Mouse (Mus musculus) natural killer cell, adult 2 months (primary cell): ENCODE data around the gene Hpn.

Experiments
- DNase-seq, 2 experiments: peaks; one replicate each; pipeline ENCODE4 v3.0.0; 2022; ENCODE audit warnings: low spot score in 2 of 2

Hpn gene

GRCm38 (mm10) chr7:31054661-31055320 is 60.3 kb downstream of the Hpn start:
- no peak for DNase-seq

DNA sequence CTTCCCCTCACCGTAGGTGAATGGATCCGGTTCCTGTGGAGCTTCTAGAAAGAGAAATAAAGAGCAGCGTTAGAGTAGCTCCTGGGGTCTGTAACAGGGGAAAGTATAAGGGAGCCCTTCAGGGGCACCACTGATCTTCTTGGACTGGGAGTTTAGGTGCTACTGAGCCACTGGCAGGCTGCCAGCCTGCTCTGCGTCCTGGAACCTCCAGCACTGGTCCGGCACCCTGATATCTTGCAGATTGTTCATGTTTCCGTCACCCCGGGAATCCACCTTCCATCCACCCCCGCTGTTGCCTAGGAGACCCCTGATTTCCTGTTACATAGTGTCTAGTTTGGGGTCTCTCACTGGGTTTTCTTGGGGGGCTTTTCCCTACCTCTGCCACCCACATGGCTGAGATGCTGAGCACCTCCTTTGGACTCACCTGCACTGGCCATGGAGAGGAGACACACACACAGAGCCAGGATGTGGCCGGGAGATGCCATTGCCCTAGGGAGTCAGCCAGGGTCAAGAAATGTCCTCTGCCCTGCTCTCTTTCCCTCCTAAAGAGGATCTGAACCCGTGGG is 61.1 kb downstream of the Hpn start:
- DNase-seq = no peak

GRCm38 (mm10) chr7:31052636-31053434 is 62.3 kb downstream of the Hpn start:
- DNase-seq = no peak

GRCm38 (mm10) chr7:31052251-31052635 is 62.8 kb downstream of the Hpn start:
- DNase-seq = no peak

DNA sequence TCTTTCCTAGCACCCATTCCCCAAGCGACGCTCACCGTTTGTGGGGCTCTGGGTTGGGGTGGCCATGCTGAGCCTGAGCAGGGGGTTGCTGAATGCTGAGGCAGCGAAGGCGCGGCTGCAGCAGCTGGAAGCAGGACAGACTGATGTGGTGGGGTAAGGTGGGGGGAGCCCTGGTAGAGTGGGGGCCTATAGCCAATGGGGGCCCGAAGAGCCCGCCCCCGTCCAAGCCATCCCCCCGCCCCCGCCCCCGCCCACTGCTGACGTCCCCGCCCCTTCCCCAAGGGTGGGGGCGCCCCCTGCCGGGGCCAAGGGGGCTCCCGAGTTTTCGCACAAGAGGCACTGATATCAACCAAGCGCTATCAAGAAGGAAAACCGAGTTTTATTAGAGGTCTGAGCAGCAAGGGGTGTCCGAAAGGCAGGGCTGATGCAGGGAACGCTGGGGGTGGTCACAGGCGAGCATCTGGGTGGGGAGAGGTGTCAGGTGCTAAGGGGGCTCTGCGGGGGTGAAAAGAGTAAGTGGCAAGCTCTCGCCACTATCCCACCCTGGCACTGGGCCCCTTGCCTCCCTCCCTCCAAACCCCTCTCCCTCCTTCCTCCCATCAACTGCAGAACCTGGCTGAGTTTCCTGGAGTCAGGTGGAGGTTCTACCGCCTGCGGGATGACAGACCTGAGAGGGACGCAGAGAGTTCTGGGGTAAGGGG is 63.6 kb downstream of the Hpn start, which contains the start of gene Fxyd7:
Fxyd7 (minus strand) TSS at position 147 of the 701 bp plus-strand sequence.
- DNase-seq = no peak

GRCm38 (mm10) chr7:31050921-31051320 is 64.2 kb downstream of the Hpn start:
- no peak for DNase-seq

- DNase-seq = no peak
Observed at GRCm38 (mm10) chr7:31050487-31050886, 64.6 kb downstream of the Hpn start.

DNA sequence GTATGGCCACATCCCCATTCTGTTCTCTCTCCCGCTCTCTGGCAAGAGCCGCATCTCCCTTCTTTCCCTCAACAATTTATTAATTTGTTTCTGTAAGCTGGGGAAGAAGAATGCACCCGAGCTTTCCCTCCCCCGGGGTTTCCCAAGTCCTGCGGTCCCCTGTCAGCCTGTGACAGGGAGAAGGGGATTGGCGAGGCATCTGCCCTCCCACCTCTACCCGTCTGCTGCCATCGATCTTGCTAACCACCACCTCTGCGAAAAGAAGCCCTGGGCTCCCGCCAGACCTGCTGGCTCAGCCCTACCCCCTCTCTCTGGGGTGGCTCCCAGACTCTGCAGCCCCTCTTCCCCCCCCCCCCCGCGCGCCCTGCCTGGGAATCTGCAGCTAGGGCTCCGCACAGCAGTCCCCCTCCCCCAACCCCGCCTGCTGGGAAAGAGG is 65.2 kb downstream of the Hpn start:
- no peak for DNase-seq

DNA sequence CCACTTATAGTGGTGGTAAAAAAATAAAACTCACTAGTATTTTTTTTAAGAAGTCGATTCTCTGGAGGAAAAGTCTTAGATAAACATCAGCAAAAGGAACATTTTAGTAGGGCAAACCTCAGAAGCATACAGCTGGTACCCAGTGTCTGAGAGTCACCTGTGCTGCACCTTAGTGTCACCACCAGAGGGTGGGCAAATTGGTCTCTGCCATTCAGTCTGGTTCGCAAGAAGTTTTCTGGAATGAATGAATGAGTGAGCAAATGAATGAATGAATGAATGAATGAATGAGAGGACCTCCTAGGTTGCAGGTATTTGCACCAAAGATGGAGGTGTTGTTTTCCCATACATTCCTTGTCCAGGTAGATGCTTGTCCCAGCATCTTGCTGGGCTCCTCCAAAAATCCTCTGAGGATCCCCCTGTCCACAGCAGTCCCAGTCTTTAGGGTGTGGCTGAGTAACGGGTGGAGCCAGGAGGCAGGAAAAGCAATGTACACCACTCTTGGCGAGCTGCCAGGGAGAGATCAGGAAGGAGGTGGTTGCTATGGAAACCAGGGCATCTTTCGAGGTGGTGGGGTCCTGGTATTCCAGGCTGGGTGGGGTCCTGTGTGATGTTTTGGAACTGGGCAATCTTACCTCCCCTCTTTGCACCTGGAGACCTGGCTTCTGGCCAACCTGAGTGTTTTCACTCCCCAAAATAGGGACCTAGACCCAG is 65.8 kb downstream of the Hpn start:
- DNase-seq = no peak
